Mouse (Mus musculus) cerebellum, adult 2 months (tissue): ENCODE data around the gene Shb. TPM values are rescaled to one million over a fixed set of nuclear protein-coding genes. Genes with fewer than 3 reads are reported as not detected.

Source experiments
- DNase-seq, 2 experiments: peaks; one replicate each; pipeline ENCODE4 v3.0.0; 2021
- H3K27ac ChIP-seq: fragments of 200-500 bp; 2 replicates; pipeline ENCODE4 v1.5.1; 2012; ENCODE audit warnings: low read length, control low read depth, inconsistent platforms; ENCODE audit not compliant: insufficient read depth
- H3K27me3 ChIP-seq: fragments of 200-500 bp; 2 replicates; pipeline ENCODE4 v1.6.1; 2012; ENCODE audit warnings: inconsistent platforms, mild to moderate bottlenecking, low read length, moderate library complexity; ENCODE audit not compliant: control insufficient read depth, insufficient read depth
- H3K4me1 ChIP-seq: fragments of 200-500 bp; 2 replicates; pipeline ENCODE4 v1.6.1; 2011; ENCODE audit warnings: low read length; ENCODE audit not compliant: control insufficient read depth, insufficient read depth
- H3K4me3 ChIP-seq: fragments of 200-500 bp; replicated peaks from 2 replicates; pipeline ENCODE3; 2011; ENCODE audit warnings: mild to moderate bottlenecking, low read depth, low read length, control low read depth; ENCODE audit not compliant: insufficient read depth
- CTCF ChIP-seq: fragments of 200-500 bp; IDR thresholded peaks from 2 replicates; pipeline ENCODE4 v1.5.1; 2011; ENCODE audit warnings: low read depth, mild to moderate bottlenecking, control low read depth, low read length, moderate library complexity, borderline replicate concordance; ENCODE audit not compliant: insufficient read depth
- POLR2A ChIP-seq: fragments of 200-500 bp; IDR thresholded peaks from 2 replicates; pipeline ENCODE4 v1.6.1; 2011; ENCODE audit warnings: low read length, control low read depth, borderline replicate concordance; ENCODE audit not compliant: insufficient read depth
- WGBS: fragments of 180-500 bp; shearing (Covaris S2); methylation state at CpG from one replicate; pipeline ENCODE4 v1.1.7; 2018; 5-methylcytosine and 5-hydroxymethylcytosine counted together
- polyA plus RNA-seq: library from polyadenylated mRNA; depleted of rRNA; stranded (reverse); fragments of >200 nt; gene quantifications from 2 replicates; pipeline ENCODE4 v1.2.3, GENCODE M21; 2012

Shb gene
- polyA plus RNA-seq, 1 experiment = 8.3 TPM

DNA sequence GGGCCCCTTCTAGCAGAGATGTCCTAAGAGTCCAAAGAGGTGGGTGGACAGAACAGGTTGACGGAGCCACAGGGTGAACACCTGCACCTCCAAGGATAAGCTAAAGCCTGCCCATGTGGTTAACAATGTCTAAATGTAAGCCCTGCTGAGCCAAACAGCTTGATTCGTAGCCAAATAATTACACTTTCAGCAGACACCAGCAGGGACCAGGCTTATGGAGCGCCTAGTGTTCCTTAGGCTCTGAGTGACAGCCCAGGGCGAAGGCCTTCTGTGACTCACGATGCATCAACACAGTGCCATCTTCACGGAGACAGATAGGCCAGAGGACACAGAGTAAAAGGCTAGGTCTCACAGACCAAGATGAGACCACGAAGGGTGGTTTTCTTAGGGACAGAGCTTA lies 102.8 kb downstream of the Shb start:
- Histone ChIP-seq H3K27ac (no peak overlapping the region), H3K4me1 (peaks cover 20% of the 10 kb centered on the region), H3K27me3 (no peaks in the 10 kb centered on the region; the same call in 1 of the 2 replicates), H3K4me3 (no peak overlapping the region)
- TF ChIP-seq POLR2A (no peak), CTCF (no peak)
- peak; percentile 33 to 58 for DNase-seq
- WGBS = 44% methylated on average over 7 of the region's 7 CpGs

- Histone ChIP-seq H3K4me1 (peaks cover 19% of the 10 kb centered on the region), H3K27ac (no peak overlapping the region), H3K4me3 (no peak overlapping the region), H3K27me3 (no peaks in the 10 kb centered on the region; the same call in 1 of the 2 replicates)
- TF ChIP-seq POLR2A (no peak), CTCF (no peak)
- WGBS = 90% methylated on average over 13 of the region's 13 CpGs
- no peak for DNase-seq
Observed at GRCm38 (mm10) chr4:45426724-45427457, 105.4 kb downstream of the Shb start.

DNA sequence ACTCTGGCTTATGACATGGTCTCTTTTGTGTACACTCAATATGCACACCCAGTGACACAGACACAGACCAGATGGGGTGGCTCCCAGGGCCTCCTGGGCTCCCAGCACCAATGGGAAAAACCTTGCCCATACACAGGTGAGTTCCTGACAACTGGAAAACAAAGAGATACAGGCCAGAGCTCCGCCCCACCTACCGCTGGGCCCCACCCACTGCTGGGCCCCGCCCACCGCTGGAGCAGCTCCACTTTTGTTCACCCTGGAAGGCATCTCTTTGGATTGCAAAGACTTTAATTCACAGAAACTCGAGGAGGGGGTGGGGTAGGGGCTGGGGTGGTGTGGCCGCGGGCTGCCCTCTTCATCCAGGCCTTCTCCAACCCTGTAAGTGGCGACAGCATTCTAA lies 108.9 kb downstream of the Shb start:
- Histone ChIP-seq H3K27me3 (no peaks in the 10 kb centered on the region; the same call in 1 of the 2 replicates), H3K4me1 (no peaks in the 10 kb centered on the region), H3K4me3 (no peak overlapping the region), H3K27ac (no peak overlapping the region)
- 47% methylated on average over 8 of the region's 8 CpGs for WGBS
- no peak for TF ChIP-seq CTCF
- no peak for DNase-seq

- H3K4me3 ChIP-seq = no peak overlapping the region
- H3K4me1 ChIP-seq = no peaks in the 10 kb centered on the region
- H3K27ac ChIP-seq = no peak overlapping the region
- WGBS = 94% methylated on average over 10 of the region's 10 CpGs
- no peak for TF ChIP-seq CTCF
- TF ChIP-seq POLR2A = no peak
- no peak for DNase-seq
- H3K27me3 ChIP-seq = no peaks in the 10 kb centered on the region; the same call in 1 of the 2 replicates
Observed at GRCm38 (mm10) chr4:45422640-45423039, 109.6 kb downstream of the Shb start.

GRCm38 (mm10) chr4:45421519-45422260 lies 110.6 kb downstream of the Shb start:
- Histone ChIP-seq H3K27ac (no peak overlapping the region), H3K4me3 (no peak overlapping the region), H3K4me1 (no peaks in the 10 kb centered on the region), H3K27me3 (no peaks in the 10 kb centered on the region; the same call in 1 of the 2 replicates)
- 76% methylated on average over 11 of the region's 11 CpGs for WGBS
- DNase-seq = no peak
- no peak for TF ChIP-seq POLR2A
- TF ChIP-seq CTCF = no peak

DNA sequence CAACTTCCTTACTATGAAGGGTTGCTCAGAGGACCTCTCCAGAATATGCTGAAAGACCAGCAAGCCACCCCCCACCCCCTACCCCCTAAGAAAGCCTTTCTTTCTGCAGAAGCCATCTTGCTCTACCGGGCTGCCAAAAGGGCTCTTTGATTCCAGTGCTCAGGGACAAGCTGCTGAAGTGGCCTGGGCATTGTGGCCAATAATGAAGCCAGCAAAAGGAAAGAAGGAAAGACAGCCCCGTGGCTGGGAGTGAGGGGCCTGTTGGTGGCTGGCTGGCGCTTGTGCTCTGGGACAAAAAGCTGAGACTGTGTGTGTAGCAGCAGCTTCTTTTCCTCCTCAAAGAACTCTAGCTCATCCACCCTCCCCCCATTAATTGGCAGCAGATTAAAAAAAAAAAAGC lies 111.5 kb downstream of the Shb start:
- TF ChIP-seq POLR2A (no peak), CTCF (no peak)
- no peak overlapping the region for H3K4me3 ChIP-seq
- no peaks in the 10 kb centered on the region; the same call in 1 of the 2 replicates for H3K27me3 ChIP-seq
- WGBS = 75% methylated on average over 3 of the region's 3 CpGs
- DNase-seq = no peak
- H3K4me1 ChIP-seq = no peaks in the 10 kb centered on the region
- no peak overlapping the region for H3K27ac ChIP-seq

- H3K27me3 ChIP-seq = no peaks in the 10 kb centered on the region; the same call in 1 of the 2 replicates
- TF ChIP-seq POLR2A (no peak), CTCF (no peak)
- H3K4me3 ChIP-seq = no peak overlapping the region
- 97% methylated on average over 4 of the region's 4 CpGs for WGBS
- no peak overlapping the region for H3K27ac ChIP-seq
- no peaks in the 10 kb centered on the region for H3K4me1 ChIP-seq
- no peak for DNase-seq
Observed at GRCm38 (mm10) chr4:45419051-45419450, 113.2 kb downstream of the Shb start.
